Comparison of ENCODE assay signal across 8 mouse cellular contexts in the genomic region with DNA sequence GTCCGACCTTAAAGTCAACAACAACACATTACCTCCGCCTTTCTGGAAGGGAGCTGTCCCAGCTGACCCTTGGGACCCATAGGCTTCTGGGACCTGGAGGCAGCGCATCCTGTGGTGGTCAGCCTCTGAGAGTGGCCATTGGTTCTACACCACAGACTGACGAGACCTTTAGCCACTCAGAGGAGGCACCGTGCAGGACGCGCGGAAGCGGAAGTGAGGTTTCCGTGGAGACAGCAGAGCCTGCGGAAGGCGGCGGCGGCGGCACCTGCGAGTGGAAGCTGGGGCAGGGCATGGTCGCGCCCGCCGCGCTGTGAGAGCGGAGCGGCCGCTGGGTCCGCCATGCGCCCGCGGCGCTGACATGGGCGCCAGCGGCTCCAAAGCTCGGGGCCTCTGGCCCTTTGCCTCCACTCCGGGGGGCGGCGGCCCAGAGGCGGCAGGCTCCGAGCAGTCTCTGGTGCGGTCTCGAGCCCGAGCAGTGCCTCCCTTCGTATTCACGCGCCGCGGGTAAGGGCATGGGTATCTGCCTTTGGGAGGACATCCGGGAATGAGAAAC. TPM values are rescaled to one million over a fixed set of nuclear protein-coding genes. Genes with fewer than 3 reads are reported as not detected.
DNase-seq lines count a peak whose midpoint lies in the region; ATAC-seq and TF ChIP-seq lines count a peak whose summit lies in the region.

TSS of gene Tusc2 (plus strand) at position 227 of the 553 bp plus-strand sequence.

- TF ChIP-seq EP300 in liver, embryonic 14.5 days (IDR thresholded peaks at IDR 0.05; ENCODE audit: low read depth) = no peak

- H3K27ac ChIP-seq in heart, embryonic 14.5 days (replicated peaks in 1 of 2; ENCODE audit: control insufficient read depth in 1 of 2, insufficient read depth in 1 of 2, low read depth in 2 of 2, low read length in 2 of 2) = peak within 1 kb of the TSS; percentile 34 to 69; a peak in 3 of 4 replicates
- H3K27ac ChIP-seq in liver, embryonic 14.5 days = peak within 1 kb of the TSS; percentile 63
- peak within 1 kb of the TSS; percentile 42; the same call in 1 of the 2 replicates for H3K27ac ChIP-seq in neural tube, embryonic 11.5 days (ENCODE audit: low read depth, low read length)
- H3K27ac ChIP-seq in testis, adult 2 months (ENCODE audit: control insufficient read depth, insufficient read depth, low read depth, low read length) = peak within 1 kb of the TSS; percentile 58

- peaks cover 71% of the 10 kb centered on the region for H3K36me3 ChIP-seq in heart, embryonic 14.5 days (ENCODE audit: control insufficient read depth, insufficient read depth, low read length)
- peaks cover 33% of the 10 kb centered on the region for H3K36me3 ChIP-seq in liver, embryonic 14.5 days (replicated peaks; ENCODE audit: control insufficient read depth, insufficient read depth, low read depth)
- H3K36me3 ChIP-seq in neural tube, embryonic 11.5 days (ENCODE audit: control insufficient read depth, insufficient read depth, low read length) = peaks cover 16% of the 10 kb centered on the region
- no peaks in the 10 kb centered on the region; the same call in 1 of the 2 replicates for H3K36me3 ChIP-seq in testis, adult 2 months (ENCODE audit: control insufficient read depth, insufficient read depth, low read length)

- TF ChIP-seq POLR2A in testis, adult 2 months (IDR thresholded peaks at IDR 0.05; ENCODE audit: control insufficient read depth, low read depth, low read length) = peak; percentile 79

- no peaks in the 10 kb centered on the region for H3K9me3 ChIP-seq in heart, embryonic 14.5 days (ENCODE audit: control insufficient read depth, low read length)
- no peaks in the 10 kb centered on the region for H3K9me3 ChIP-seq in liver, embryonic 14.5 days (ENCODE audit: control insufficient read depth, low read length)
- H3K9me3 ChIP-seq in neural tube, embryonic 11.5 days (ENCODE audit: control insufficient read depth, low read length) = no peaks in the 10 kb centered on the region

- WGBS in heart, embryonic 14.5 days = under 1% methylated on average over 46 of the region's 46 CpGs
- WGBS in liver, embryonic 14.5 days (ENCODE audit: insufficient replicate concordance) = under 1% methylated on average over 46 of the region's 46 CpGs
- 0% methylated on average over 42 of the region's 46 CpGs for WGBS in neural tube, embryonic 11.5 days

- H3K27me3 ChIP-seq in heart, embryonic 14.5 days (ENCODE audit: control insufficient read depth, insufficient read depth, low read length) = no peaks in the 10 kb centered on the region
- no peaks in the 10 kb centered on the region for H3K27me3 ChIP-seq in liver, embryonic 14.5 days (ENCODE audit: control insufficient read depth, insufficient read depth, low read length)
- H3K27me3 ChIP-seq in neural tube, embryonic 11.5 days (ENCODE audit: control insufficient read depth, insufficient read depth, low read length) = no peaks in the 10 kb centered on the region
- H3K27me3 ChIP-seq in testis, adult 2 months (ENCODE audit: control insufficient read depth, insufficient read depth, low read length) = no peaks in the 10 kb centered on the region

- peak within 1 kb of the TSS; percentile 72 to 75 for H3K4me3 ChIP-seq in heart, embryonic 14.5 days (ENCODE audit: control insufficient read depth in 1 of 2, insufficient read depth in 1 of 2, low read depth in 1 of 2, low read length in 2 of 2)
- peak within 1 kb of the TSS; percentile 66 to 80 for H3K4me3 ChIP-seq in liver, embryonic 14.5 days (ENCODE audit: insufficient read depth in 1 of 2, low read depth in 2 of 2, low read length in 2 of 2)
- peak within 1 kb of the TSS; percentile 93 for H3K4me3 ChIP-seq in neural tube, embryonic 11.5 days (ENCODE audit: low read depth, low read length)
- H3K4me3 ChIP-seq in testis, adult 2 months (ENCODE audit: control insufficient read depth, low read depth, low read length) = peak within 1 kb of the TSS; percentile 91

- TF ChIP-seq CTCF in liver, embryonic 14.5 days (IDR thresholded peaks at IDR 0.05; ENCODE audit: low read depth) = no peak
- TF ChIP-seq CTCF in testis, adult 2 months (IDR thresholded peaks at IDR 0.05; ENCODE audit: control insufficient read depth, insufficient read depth, insufficient replicate concordance, low read depth, low read length) = no peak

- ATAC-seq in heart, embryonic 14.5 days (ENCODE audit: insufficient number of reproducible peaks, insufficient read depth, low FRiP score, low read depth) = peak; percentile 83
- peak; percentile 95 for ATAC-seq in liver, embryonic 14.5 days (ENCODE audit: insufficient read depth)
- ATAC-seq in neural tube, embryonic 11.5 days (ENCODE audit: insufficient read depth, low FRiP score, low TSS enrichment) = peak; percentile 93

- peaks cover 17 to 38% of the 10 kb centered on the region in 2 experiments for H3K4me1 ChIP-seq in heart, embryonic 14.5 days (ENCODE audit: control insufficient read depth in 2 of 2, insufficient read depth in 2 of 2, low read length in 2 of 2)
- H3K4me1 ChIP-seq in liver, embryonic 14.5 days (replicated peaks; ENCODE audit: control insufficient read depth in 2 of 2, insufficient read depth in 2 of 2, low read length in 1 of 2) = peaks cover 15 to 30% of the 10 kb centered on the region in 2 experiments
- H3K4me1 ChIP-seq in neural tube, embryonic 11.5 days (ENCODE audit: control insufficient read depth, insufficient read depth, low read length) = peaks cover 14% of the 10 kb centered on the region
- H3K4me1 ChIP-seq in testis, adult 2 months (ENCODE audit: control insufficient read depth, insufficient read depth, low read length) = peaks cover 16% of the 10 kb centered on the region

- DNase-seq in CD8-positive naive resting alpha-beta T cell, adult 2 months (ENCODE audit: low read depth in 2 of 2, low spot score in 2 of 2) = peak; percentile 80 to 84
- DNase-seq in c-Kit-negative CD71-positive TER-119-positive erythroid progenitor cells, embryonic 14.5 days (ENCODE audit: low read depth, low spot score) = peak; percentile 84
- peak; percentile 90 for DNase-seq in fibroblast of lung, adult 2 months (ENCODE audit: low read depth)
- DNase-seq in kidney, postnatal 25 days = peak; percentile 96 to 99
- peak; percentile 91 to 93 (median 93) for DNase-seq in liver, embryonic 14.5 days (ENCODE audit: low read depth in 3 of 3, low spot score in 3 of 3)
- DNase-seq in neural tube, embryonic 11.5 days (ENCODE audit: low spot score) = peak; percentile 91

- H3K4me2 ChIP-seq in heart, embryonic 14.5 days (ENCODE audit: low read length) = peak within 1 kb of the TSS; percentile 88
- peak within 1 kb of the TSS; percentile 91 for H3K4me2 ChIP-seq in liver, embryonic 14.5 days (ENCODE audit: low read depth)
- peak within 1 kb of the TSS; percentile 83 for H3K4me2 ChIP-seq in neural tube, embryonic 11.5 days (ENCODE audit: low read depth)

- H3K9ac ChIP-seq in heart, embryonic 14.5 days (ENCODE audit: low read length) = peak within 1 kb of the TSS; percentile 86
- peak within 1 kb of the TSS; percentile 75 for H3K9ac ChIP-seq in liver, embryonic 14.5 days (replicated peaks)
- peak within 1 kb of the TSS; percentile 81 for H3K9ac ChIP-seq in neural tube, embryonic 11.5 days (ENCODE audit: low read length)

RNA-seq across cellular contexts. Expression of gene Tusc2, which starts in this region (rescaled TPM):
- polyA plus RNA-seq in heart, embryonic 14.5 days (2014; fragmentation: Nextera tagmentation; extraction: Ambion mirVana) = 49.0 and 53.0 TPM in 2 replicates
- polyA plus RNA-seq in liver, embryonic 14.5 days (2012; rRNA removed) = 20.3 and 22.6 TPM in 2 replicates
- 39.7 and 40.4 TPM in 2 replicates for polyA plus RNA-seq in liver, embryonic 14.5 days (2014; fragmentation: Nextera tagmentation; extraction: Ambion mirVana)
- polyA plus RNA-seq in neural tube, embryonic 11.5 days (2014; fragmentation: Nextera tagmentation; extraction: Ambion mirVana) = 91.0 and 93.0 TPM in 2 replicates
- polyA plus RNA-seq in testis, adult 2 months (2012; rRNA removed) = 28.4 and 31.7 TPM in 2 replicates

Comparison
In these comparisons a context has a peak if more than half of its experiments do, and no peak if none do; other contexts are left out.
1. Peak in every context shown above with its lines: DNase-seq, ATAC-seq, H3K4me3 ChIP-seq and H3K27ac ChIP-seq.